Mouse (Mus musculus) intestine, embryonic 16.5 days (tissue): ENCODE results near the gene Lgi2. TPM values are rescaled to one million over a fixed set of nuclear protein-coding genes. Genes with fewer than 3 reads are reported as not detected.

Experiments
- ATAC-seq: fragments of 200-750 bp; cut with Nextera tagmentation; 2 replicates; pipeline ENCODE4 v1.8.0; 2017; ENCODE audit warnings: moderate TSS enrichment, moderate library complexity
- H3K27ac ChIP-seq: fragments of 300-500 bp; sonication (generic); 2 replicates; pipeline ENCODE4 v1.5.1; 2014; ENCODE audit warnings: mild to moderate bottlenecking, low read length
- H3K27me3 ChIP-seq: fragments of 300-500 bp; sonication (generic); replicated peaks from 2 replicates; pipeline ENCODE4 v1.6.1; 2014; ENCODE audit warnings: low read length, control low read depth, mixed read lengths; ENCODE audit not compliant: control insufficient read depth, insufficient read depth
- H3K36me3 ChIP-seq: fragments of 300-500 bp; sonication (generic); 2 replicates; pipeline ENCODE4 v1.6.1; 2014; ENCODE audit warnings: low read length, control low read depth; ENCODE audit not compliant: control insufficient read depth, insufficient read depth
- H3K4me1 ChIP-seq: fragments of 300-500 bp; sonication (generic); 2 replicates; pipeline ENCODE4 v1.6.1; 2014; ENCODE audit warnings: low read length, control low read depth, mixed read lengths; ENCODE audit not compliant: control insufficient read depth, insufficient read depth
- H3K4me2 ChIP-seq: fragments of 300-500 bp; sonication (generic); 2 replicates; pipeline ENCODE4 v1.6.1; 2014; ENCODE audit warnings: low read depth, low read length, control low read depth
- H3K4me3 ChIP-seq: fragments of 300-500 bp; sonication (generic); 2 replicates; pipeline ENCODE4 v1.5.1; 2014; ENCODE audit warnings: mild to moderate bottlenecking, low read length
- H3K9ac ChIP-seq: fragments of 300-500 bp; sonication (generic); 2 replicates; pipeline ENCODE4 v1.6.1; 2014; ENCODE audit warnings: low read depth, low read length
- H3K9me3 ChIP-seq: fragments of 300-500 bp; sonication (generic); 2 replicates; pipeline ENCODE4 v1.6.1; 2016; ENCODE audit warnings: low read length, control low read depth; ENCODE audit not compliant: control insufficient read depth
- WGBS: fragments of 180-500 bp; shearing (Covaris S2); extraction: QIAGEN DNeasy Blood & Tissue Kit; methylation state at CpG from one replicate; pipeline ENCODE4 v1.1.7; 2014; 5-methylcytosine and 5-hydroxymethylcytosine counted together
- polyA plus RNA-seq: library from polyadenylated mRNA; unstranded; fragments of >200 nt; fragmentation: Nextera tagmentation; extraction: Ambion mirVana; gene quantifications from 2 replicates; pipeline ENCODE4 v1.2.1, GENCODE M21; 2015

Gene Lgi2
- polyA plus RNA-seq, 1 experiment from 2014 or later: 2.9 TPM

- H3K36me3 ChIP-seq: no peaks in the 10 kb centered on the region
- H3K4me2 ChIP-seq: no peak overlapping the region
- ATAC-seq: no peak
- no peak overlapping the region for H3K4me3 ChIP-seq
- no peak overlapping the region for H3K9ac ChIP-seq
- H3K27ac ChIP-seq: no peak overlapping the region
- H3K27me3 ChIP-seq: no peaks in the 10 kb centered on the region
- H3K4me1 ChIP-seq: 0 out of 2 replicates have a peak, but pooled peaks cover 4% of the 10 kb centered on the region
- no peaks in the 10 kb centered on the region for H3K9me3 ChIP-seq
- 80% methylated on average over 13 of the region's 13 CpGs for WGBS
These were observed 15.5 kb downstream of the Lgi2 start for GRCm38 (mm10) chr5:52550613-52551317.

GRCm38 (mm10) chr5:52546950-52547349 is 19.3 kb downstream of the Lgi2 start:
- Histone ChIP-seq H3K4me2 (no peak overlapping the region), H3K9ac (no peak overlapping the region), H3K36me3 (no peaks in the 10 kb centered on the region), H3K9me3 (no peaks in the 10 kb centered on the region), H3K4me3 (no peak overlapping the region), H3K27ac (no peak overlapping the region), H3K4me1 (no peaks in the 10 kb centered on the region), H3K27me3 (no peaks in the 10 kb centered on the region)
- 49% methylated on average over 3 of the region's 3 CpGs for WGBS
- ATAC-seq: no peak

GRCm38 (mm10) chr5:52543770-52544169 is 22.5 kb downstream of the Lgi2 start:
- Histone ChIP-seq H3K27ac (no peak overlapping the region), H3K27me3 (no peaks in the 10 kb centered on the region), H3K4me3 (no peak overlapping the region), H3K9me3 (no peaks in the 10 kb centered on the region), H3K4me2 (no peak overlapping the region), H3K9ac (no peak overlapping the region), H3K4me1 (peaks cover 6% of the 10 kb centered on the region), H3K36me3 (no peaks in the 10 kb centered on the region)
- WGBS: 86% methylated on average over 4 of the region's 4 CpGs
- ATAC-seq: no peak

- Histone ChIP-seq H3K27me3 (no peaks in the 10 kb centered on the region), H3K4me3 (no peak overlapping the region), H3K9ac (no peak overlapping the region), H3K4me1 (peaks cover 27% of the 10 kb centered on the region), H3K27ac (peak overlapping the region; percentile 72), H3K36me3 (0 out of 2 replicates have a peak, but pooled peaks cover 2% of the 10 kb centered on the region), H3K4me2 (no peak overlapping the region), H3K9me3 (no peaks in the 10 kb centered on the region)
- WGBS: 46% methylated on average over 3 of the region's 3 CpGs
- no peak for ATAC-seq
These were observed 26.1 kb downstream of the Lgi2 start for GRCm38 (mm10) chr5:52540186-52540585.

- Histone ChIP-seq H3K4me1 (peaks cover 34% of the 10 kb centered on the region), H3K4me2 (no peak overlapping the region), H3K4me3 (no peak overlapping the region), H3K27me3 (no peaks in the 10 kb centered on the region), H3K9ac (no peak overlapping the region), H3K9me3 (no peaks in the 10 kb centered on the region), H3K36me3 (0 out of 2 replicates have a peak, but pooled peaks cover 2% of the 10 kb centered on the region), H3K27ac (peak overlapping the region; percentile 72)
- ATAC-seq: peak; percentile 54
These were observed 26.8 kb downstream of the Lgi2 start for GRCm38 (mm10) chr5:52539483-52539882.

- no peak overlapping the region for H3K4me3 ChIP-seq
- no peaks in the 10 kb centered on the region for H3K27me3 ChIP-seq
- H3K9ac ChIP-seq: no peak overlapping the region
- WGBS: 51% methylated on average over 7 of the region's 7 CpGs
- peak; percentile 91 for ATAC-seq
- H3K36me3 ChIP-seq: 0 out of 2 replicates have a peak, but pooled peaks cover 2% of the 10 kb centered on the region
- H3K4me1 ChIP-seq: peaks cover 38% of the 10 kb centered on the region
- H3K4me2 ChIP-seq: no peak overlapping the region
- no peak overlapping the region for H3K27ac ChIP-seq
- H3K9me3 ChIP-seq: no peaks in the 10 kb centered on the region
These were observed 29.2 kb downstream of the Lgi2 start for GRCm38 (mm10) chr5:52537024-52537423.

- Histone ChIP-seq H3K4me2 (no peak overlapping the region), H3K4me1 (peaks cover 32% of the 10 kb centered on the region), H3K27me3 (no peaks in the 10 kb centered on the region), H3K9me3 (no peaks in the 10 kb centered on the region), H3K27ac (peak overlapping the region; percentile 79), H3K4me3 (no peak overlapping the region), H3K36me3 (0 out of 2 replicates have a peak, but pooled peaks cover 2% of the 10 kb centered on the region), H3K9ac (0 out of 2 replicates have a peak overlapping the region, but pooled peaks have one; percentile 29)
- 0 out of 2 replicates have a peak, but pooled peaks have one; percentile 8 for ATAC-seq
- WGBS: 42% methylated on average over 14 of the region's 14 CpGs
These were observed 31.3 kb downstream of the Lgi2 start for GRCm38 (mm10) chr5:52534798-52535590.

GRCm38 (mm10) chr5:52533705-52534104 is 32.6 kb downstream of the Lgi2 start:
- H3K4me2 ChIP-seq: no peak overlapping the region
- ATAC-seq: no peak
- no peaks in the 10 kb centered on the region for H3K27me3 ChIP-seq
- H3K27ac ChIP-seq: peak overlapping the region; percentile 34; the same call in 1 of the 2 replicates
- H3K36me3 ChIP-seq: 0 out of 2 replicates have a peak, but pooled peaks cover 2% of the 10 kb centered on the region
- WGBS: 84% methylated on average over 9 of the region's 9 CpGs
- no peak overlapping the region for H3K9ac ChIP-seq
- H3K4me3 ChIP-seq: no peak overlapping the region
- peaks cover 32% of the 10 kb centered on the region for H3K4me1 ChIP-seq
- H3K9me3 ChIP-seq: no peaks in the 10 kb centered on the region

GRCm38 (mm10) chr5:52528545-52528944 is 37.7 kb downstream of the Lgi2 start:
- no peak for ATAC-seq
- Histone ChIP-seq H3K27me3 (no peaks in the 10 kb centered on the region), H3K4me3 (no peak overlapping the region), H3K4me2 (no peak overlapping the region), H3K27ac (no peak overlapping the region), H3K4me1 (no peaks in the 10 kb centered on the region), H3K36me3 (no peaks in the 10 kb centered on the region), H3K9ac (no peak overlapping the region), H3K9me3 (no peaks in the 10 kb centered on the region)
- WGBS: 34% methylated on average over 7 of the region's 7 CpGs
